Mouse (Mus musculus) thymus, postnatal 14 days (tissue): ENCODE measurements around the gene Atp5f1.
A peak's percentile ranks its signal among the peaks of the same experiment; 100 is the strongest.
"Not testable (repeated sequence)": the region's sequence is repeated elsewhere in the genome, so short reads cannot be mapped to it uniquely, and the experiment has no call there.

Source experiments
- DNase-seq: peaks from one replicate; pipeline ENCODE4 v3.0.0; 2021

Atp5f1 gene

DNA sequence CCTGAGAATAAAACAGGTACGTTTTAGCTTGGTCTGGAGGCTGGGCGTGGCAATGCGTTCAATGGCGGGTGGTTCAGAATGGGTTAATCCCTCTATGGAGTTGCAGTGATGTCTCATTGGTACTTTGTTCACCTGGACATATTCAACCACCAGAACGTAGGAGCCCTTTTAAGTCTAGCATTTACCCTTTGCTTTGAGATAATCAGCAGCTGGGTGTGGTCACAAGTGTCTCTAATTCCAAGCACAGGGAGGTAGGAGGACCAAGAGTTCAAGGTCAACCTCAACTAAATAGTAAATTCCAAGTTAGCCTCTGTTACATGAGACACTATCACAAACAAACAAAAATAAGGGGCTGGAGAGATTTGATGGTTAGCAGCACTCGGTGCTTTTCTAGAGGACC is 31.1 kb downstream of the Atp5f1 start:
- DNase-seq, result no peak

- DNase-seq, result no peak
Measured at GRCm38 (mm10) chr3:105928195-105928569, 31.7 kb downstream of the Atp5f1 start.

DNA sequence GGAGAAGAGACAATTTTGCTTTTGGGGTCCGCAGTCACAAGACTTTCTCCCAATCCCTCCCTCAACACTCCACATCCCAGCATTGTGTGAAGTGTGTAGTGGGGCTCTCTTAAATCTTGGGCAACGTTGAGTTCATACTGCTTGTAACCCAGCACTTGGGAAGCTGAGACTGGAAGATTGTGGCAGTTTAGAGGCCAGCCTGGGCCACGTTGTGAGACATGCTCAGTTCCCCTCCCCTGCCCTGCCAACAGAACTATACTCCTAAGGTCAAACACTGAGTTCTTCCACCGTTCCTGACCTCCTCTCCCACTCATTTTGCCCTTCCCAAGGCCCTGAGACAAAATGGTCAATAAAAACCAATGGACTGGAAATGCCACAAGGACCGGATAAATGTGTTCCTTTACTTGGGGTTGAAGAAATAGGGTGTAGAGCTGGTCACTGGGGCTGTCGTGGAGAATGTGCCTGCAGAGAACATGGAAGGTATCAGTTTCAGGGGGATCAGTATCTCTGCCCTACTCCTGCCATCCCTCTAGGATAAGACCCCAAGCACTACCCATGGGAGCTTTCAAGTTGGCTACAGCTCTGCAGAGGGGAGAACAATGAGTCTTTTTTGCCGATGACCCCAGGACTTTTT is 32.2 kb downstream of the Atp5f1 start:
- DNase-seq, result no peak

DNA sequence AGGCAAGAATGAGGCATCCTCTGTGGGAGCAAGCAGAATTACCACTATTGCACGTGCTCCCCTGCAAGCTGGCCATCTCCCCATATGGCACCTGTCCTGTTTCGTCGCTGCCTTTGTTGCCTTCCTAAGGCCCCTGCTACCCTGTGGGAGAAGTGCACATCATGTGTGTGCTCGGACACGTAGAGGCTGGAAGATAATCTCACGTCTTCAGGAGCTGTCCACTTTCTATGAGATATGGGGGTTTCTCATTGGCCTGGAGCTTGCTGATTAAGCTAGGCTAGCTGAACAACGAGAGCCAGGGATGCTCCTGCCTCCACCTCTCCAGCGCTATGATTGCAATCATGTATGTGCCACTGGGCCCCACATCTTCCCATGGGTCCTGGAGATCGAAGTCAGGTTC is 35.3 kb downstream of the Atp5f1 start:
- no peak for DNase-seq

GRCm38 (mm10) chr3:105921959-105922358 is 37.9 kb downstream of the Atp5f1 start:
- DNase-seq, result no peak

- DNase-seq, result not testable (repeated sequence)
Measured at GRCm38 (mm10) chr3:105920743-105921142, 39.2 kb downstream of the Atp5f1 start.

- no peak for DNase-seq
Measured at GRCm38 (mm10) chr3:105918355-105918745, 41.5 kb downstream of the Atp5f1 start.

- no peak for DNase-seq
Measured at GRCm38 (mm10) chr3:105917656-105918354, 42.1 kb downstream of the Atp5f1 start.

GRCm38 (mm10) chr3:105916455-105916854 is 43.4 kb downstream of the Atp5f1 start:
- DNase-seq, result not testable (repeated sequence)

GRCm38 (mm10) chr3:105915281-105915680 is 44.6 kb downstream of the Atp5f1 start:
- DNase-seq, result no peak

- DNase-seq, result no peak
Measured at GRCm38 (mm10) chr3:105913839-105914681, 45.8 kb downstream of the Atp5f1 start.

DNA sequence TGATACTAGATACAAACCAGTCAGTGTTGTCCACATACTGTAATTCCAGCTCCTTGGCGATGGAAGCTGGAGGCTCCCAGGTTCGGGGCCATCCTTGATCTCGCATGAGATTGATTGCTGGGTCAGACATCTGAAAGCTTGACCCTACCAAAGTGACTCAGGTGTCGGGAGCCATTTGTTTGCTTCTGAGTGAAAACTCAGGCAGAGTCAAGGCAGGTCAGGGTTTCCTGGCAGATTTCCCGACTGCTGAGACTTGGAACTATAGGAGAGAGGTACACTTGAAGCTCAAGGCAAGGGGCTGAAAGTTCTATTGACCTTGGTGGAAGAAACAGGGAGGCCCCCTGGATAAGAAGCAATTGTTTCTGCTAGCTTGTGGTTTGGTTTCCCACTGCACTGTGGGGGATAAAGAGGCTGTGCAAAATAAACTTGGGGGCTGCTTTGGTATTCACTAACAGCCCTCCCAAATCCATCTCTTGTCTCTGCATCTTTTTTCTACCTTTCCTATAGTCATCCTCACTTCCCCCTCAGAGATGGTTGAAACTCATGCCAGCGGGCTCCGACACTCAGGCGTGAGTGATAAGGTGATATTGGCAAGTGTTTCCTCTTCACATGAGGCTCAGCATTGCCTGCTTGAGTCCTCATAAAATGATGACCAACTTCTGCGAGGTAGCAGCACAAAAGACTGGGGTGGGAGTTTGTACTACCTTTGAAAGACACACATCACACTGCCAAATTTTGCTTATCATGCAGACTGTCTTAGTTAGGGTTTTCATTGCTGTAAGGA is 47.6 kb downstream of the Atp5f1 start:
- DNase-seq, result no peak

- peak; percentile 56 for DNase-seq
Measured at GRCm38 (mm10) chr3:105910519-105911190, 49.2 kb downstream of the Atp5f1 start.

GRCm38 (mm10) chr3:105908976-105909375 is 50.9 kb downstream of the Atp5f1 start:
- DNase-seq, result no peak

- DNase-seq, result no peak
Measured at GRCm38 (mm10) chr3:105907956-105908655, 51.8 kb downstream of the Atp5f1 start.

GRCm38 (mm10) chr3:105904721-105905120 is 55.2 kb downstream of the Atp5f1 start:
- DNase-seq, result no peak

DNA sequence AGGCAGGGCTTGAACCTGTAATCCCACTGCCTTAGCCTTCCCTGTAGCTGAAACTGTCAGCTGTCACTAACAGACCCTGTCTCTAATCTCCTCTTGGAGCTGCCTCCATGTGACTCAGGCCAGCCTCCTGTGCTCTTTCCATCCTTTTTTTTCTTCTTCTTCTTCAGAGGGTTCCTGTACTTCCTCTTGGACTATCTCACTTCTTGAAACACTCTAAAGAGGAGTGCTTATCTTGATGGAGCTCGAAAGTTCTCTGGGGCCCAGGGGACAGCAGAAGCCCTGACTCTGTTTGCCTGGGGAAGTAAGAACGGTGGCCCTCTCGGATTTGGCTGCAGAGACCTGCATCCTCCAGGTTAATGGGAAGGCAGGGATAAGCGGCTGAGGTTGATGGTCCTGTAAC is 55.7 kb downstream of the Atp5f1 start:
- DNase-seq, result no peak

DNA sequence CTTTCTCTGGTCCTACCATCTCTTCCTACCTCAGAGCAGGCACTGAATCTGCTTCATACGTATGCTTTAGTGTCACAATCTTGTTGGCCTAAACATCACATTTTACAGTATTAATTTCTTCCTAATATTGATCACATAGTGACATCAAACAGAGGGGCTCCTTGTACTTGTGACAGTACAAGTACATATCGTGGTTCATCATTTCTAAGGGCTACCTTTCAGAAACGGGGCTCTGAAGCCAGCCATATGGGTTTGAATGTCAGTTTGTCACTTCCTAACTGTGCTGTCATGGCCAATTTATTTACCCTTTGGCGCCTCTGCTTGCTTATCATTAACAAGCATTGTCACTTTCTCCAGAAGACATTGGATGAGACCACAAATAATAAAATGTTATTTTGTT is 58.4 kb downstream of the Atp5f1 start:
- no peak for DNase-seq

DNA sequence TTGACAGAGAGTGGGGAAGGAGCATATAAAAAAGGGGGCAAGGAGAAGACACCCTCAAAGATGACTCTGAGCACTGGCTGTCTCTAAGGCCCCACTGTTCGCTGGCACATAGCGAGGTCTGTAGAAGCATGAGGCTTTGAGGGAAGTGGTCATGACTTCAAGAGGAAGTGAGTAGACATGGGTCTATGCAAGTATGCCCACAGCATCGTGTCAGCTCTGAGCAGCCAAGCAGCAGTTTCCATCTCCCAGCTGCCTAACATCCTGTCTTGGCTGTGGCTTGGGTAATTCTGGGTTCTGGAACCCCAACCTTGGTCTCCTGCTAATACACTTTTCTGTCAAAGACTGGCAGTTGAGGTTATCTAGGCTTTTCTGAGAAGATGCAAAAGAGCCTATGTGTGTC is 59.2 kb downstream of the Atp5f1 start:
- peak; percentile 28 for DNase-seq

DNA sequence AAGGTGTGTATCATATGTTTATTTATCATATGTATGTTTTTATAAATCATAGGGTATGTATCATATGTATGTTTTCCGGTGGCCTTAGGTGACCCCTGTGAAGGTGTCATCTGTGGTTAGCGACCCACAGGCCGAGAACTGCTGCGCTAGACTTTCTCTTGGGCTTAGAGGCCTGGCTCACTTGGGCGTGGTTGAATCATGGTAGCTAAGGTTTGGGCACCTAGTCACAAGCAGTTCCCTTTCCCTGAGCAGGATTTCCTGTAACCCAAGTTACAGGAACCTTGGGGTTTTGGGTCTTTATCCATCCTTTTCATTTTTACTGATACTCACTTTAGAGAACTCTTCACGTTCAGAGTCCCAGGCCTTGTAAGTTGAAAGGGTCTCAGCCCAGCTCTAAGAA is 59.6 kb downstream of the Atp5f1 start:
- DNase-seq, result no peak

GRCm38 (mm10) chr3:105899394-105900147 is 60.3 kb downstream of the Atp5f1 start:
- DNase-seq, result peak; percentile 86
